Mouse (Mus musculus) cortical plate, adult 2 months (tissue): ENCODE measurements at regions not wholly inside any gene's neighbourhood (a gene's known extent, or its start where the extent isn't known, plus 50 kb on each side); places are given as distances from the start of the nearest gene placed in this dataset.

ENCODE experiments used
- CTCF ChIP-seq: fragments of 200-500 bp; IDR thresholded peaks from 2 replicates; pipeline ENCODE4 v1.5.1; 2011; ENCODE audit warnings: mild to moderate bottlenecking, control low read depth, low read length; ENCODE audit not compliant: insufficient read depth; ENCODE audit errors: extremely low read depth
- POLR2A ChIP-seq: fragments of 200-500 bp; IDR thresholded peaks from 2 replicates; pipeline ENCODE4 v1.6.1; 2011; ENCODE audit warnings: mild to moderate bottlenecking, low read length, control low read depth; ENCODE audit not compliant: insufficient read depth; ENCODE audit errors: extremely low read depth

- no peak for TF ChIP-seq CTCF
- no peak for TF ChIP-seq POLR2A
Observed at GRCm38 (mm10) chr14:106393978-106394377, 288.0 kb downstream of the Trim52 start.
